Mouse (Mus musculus) neural tube, embryonic 14.5 days (tissue): ENCODE data around the gene Rpl36a. TPM values are rescaled to one million over a fixed set of nuclear protein-coding genes. Genes with fewer than 3 reads are reported as not detected.

Experiments
- ATAC-seq: fragments of 200-750 bp; cut with Nextera tagmentation; 2 replicates; pipeline ENCODE4 v1.8.0; 2017; ENCODE audit warnings: low read depth, mild to moderate bottlenecking, moderate TSS enrichment, moderate library complexity
- H3K27ac ChIP-seq: fragments of 300-500 bp; sonication (generic); 2 replicates; pipeline ENCODE4 v1.5.1; 2014; ENCODE audit warnings: low read depth, mild to moderate bottlenecking, control low read depth, low read length, moderate library complexity, mixed read lengths
- H3K27me3 ChIP-seq: fragments of 300-500 bp; sonication (generic); 2 replicates; pipeline ENCODE4 v1.6.1; 2014; ENCODE audit warnings: low read length; ENCODE audit not compliant: control insufficient read depth, insufficient read depth
- H3K36me3 ChIP-seq: fragments of 300-500 bp; sonication (generic); 2 replicates; pipeline ENCODE4 v1.6.1; 2014; ENCODE audit warnings: low read length, mixed read lengths; ENCODE audit not compliant: control insufficient read depth, insufficient read depth
- H3K4me1 ChIP-seq: fragments of 300-500 bp; sonication (generic); 2 replicates; pipeline ENCODE4 v1.6.1; 2014; ENCODE audit warnings: low read length; ENCODE audit not compliant: control insufficient read depth, insufficient read depth
- H3K4me2 ChIP-seq: fragments of 300-500 bp; sonication (generic); 2 replicates; pipeline ENCODE4 v1.6.1; 2014; ENCODE audit warnings: mild to moderate bottlenecking, low read depth, low read length, control low read depth
- H3K4me3 ChIP-seq: fragments of 300-500 bp; sonication (generic); 2 replicates; pipeline ENCODE4 v1.5.1; 2014; ENCODE audit warnings: low read depth, low read length, control low read depth, mixed read lengths
- H3K9ac ChIP-seq: fragments of 300-500 bp; sonication (generic); replicated peaks from 2 replicates; pipeline ENCODE4 v1.6.1; 2014; ENCODE audit warnings: low read depth, mild to moderate bottlenecking, control low read depth, low read length, mixed read lengths
- H3K9me3 ChIP-seq: fragments of 300-500 bp; sonication (generic); 2 replicates; pipeline ENCODE4 v1.6.1; 2016; ENCODE audit warnings: low read length; ENCODE audit not compliant: control insufficient read depth
- WGBS: fragments of 180-500 bp; shearing (Covaris S2); extraction: QIAGEN DNeasy Blood & Tissue Kit; methylation state at CpG from one replicate; pipeline ENCODE4 v1.1.7; 2014; 5-methylcytosine and 5-hydroxymethylcytosine counted together
- polyA plus RNA-seq: library from polyadenylated mRNA; unstranded; fragments of >200 nt; fragmentation: Nextera tagmentation; extraction: Ambion mirVana; gene quantifications from 2 replicates; pipeline ENCODE4 v1.2.1, GENCODE M21; 2014

Gene Rpl36a
- polyA plus RNA-seq, 1 experiment from 2014 or later, result 181 TPM

DNA sequence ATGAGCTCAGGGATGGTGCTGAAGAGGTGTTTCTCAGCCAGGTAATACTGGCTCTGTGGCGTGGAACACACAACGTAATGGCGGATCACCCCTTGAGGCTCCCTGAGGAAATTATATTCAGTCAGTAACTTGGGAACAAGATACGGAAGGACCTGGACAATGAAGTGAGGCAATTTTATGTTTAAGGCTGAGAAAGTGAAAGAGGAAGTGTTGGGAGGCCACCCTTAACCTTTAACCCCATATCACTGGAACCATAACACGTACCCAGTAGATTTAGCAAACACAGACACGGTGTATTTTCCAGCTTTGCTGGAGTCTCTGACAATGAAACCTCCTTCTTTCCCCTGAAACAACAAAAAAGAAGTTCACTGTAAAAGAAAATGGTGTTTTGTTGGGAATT is 31.0 kb upstream of the Rpl36a start:
- ATAC-seq, result no peak
- no peaks in the 10 kb centered on the region for H3K36me3 ChIP-seq
- no peak overlapping the region for H3K4me3 ChIP-seq
- H3K27me3 ChIP-seq, result no peaks in the 10 kb centered on the region
- WGBS, result 81% methylated on average over 6 of the region's 6 CpGs
- H3K9me3 ChIP-seq, result no peaks in the 10 kb centered on the region
- H3K27ac ChIP-seq, result no peak overlapping the region
- no peak overlapping the region for H3K9ac ChIP-seq
- H3K4me1 ChIP-seq, result no peaks in the 10 kb centered on the region
- H3K4me2 ChIP-seq, result no peak overlapping the region

DNA sequence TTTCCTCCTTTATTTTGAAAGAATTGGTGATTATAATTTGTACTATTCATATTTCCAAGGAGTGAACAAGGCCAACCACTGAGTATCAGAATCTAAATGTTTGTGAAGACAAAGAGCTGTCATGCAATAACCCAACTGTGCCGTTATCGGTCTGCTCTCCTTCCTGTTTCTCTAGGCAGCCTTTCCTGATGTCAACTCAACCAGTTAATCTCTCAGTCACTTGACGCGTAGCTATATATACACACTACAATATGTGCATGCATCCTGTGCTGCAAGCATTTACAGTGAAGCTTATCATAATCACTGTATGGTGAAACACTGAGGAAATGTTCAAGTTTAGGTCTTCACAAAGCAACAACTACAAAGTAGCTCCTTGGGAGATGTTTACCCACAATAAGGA is 21.1 kb upstream of the Rpl36a start:
- no peaks in the 10 kb centered on the region for H3K36me3 ChIP-seq
- H3K4me3 ChIP-seq, result no peak overlapping the region
- H3K27ac ChIP-seq, result no peak overlapping the region
- WGBS, result 88% methylated on average over 4 of the region's 4 CpGs
- H3K9me3 ChIP-seq, result no peaks in the 10 kb centered on the region
- no peaks in the 10 kb centered on the region for H3K4me1 ChIP-seq
- no peaks in the 10 kb centered on the region for H3K27me3 ChIP-seq
- H3K4me2 ChIP-seq, result no peak overlapping the region
- no peak for ATAC-seq
- H3K9ac ChIP-seq, result no peak overlapping the region

DNA sequence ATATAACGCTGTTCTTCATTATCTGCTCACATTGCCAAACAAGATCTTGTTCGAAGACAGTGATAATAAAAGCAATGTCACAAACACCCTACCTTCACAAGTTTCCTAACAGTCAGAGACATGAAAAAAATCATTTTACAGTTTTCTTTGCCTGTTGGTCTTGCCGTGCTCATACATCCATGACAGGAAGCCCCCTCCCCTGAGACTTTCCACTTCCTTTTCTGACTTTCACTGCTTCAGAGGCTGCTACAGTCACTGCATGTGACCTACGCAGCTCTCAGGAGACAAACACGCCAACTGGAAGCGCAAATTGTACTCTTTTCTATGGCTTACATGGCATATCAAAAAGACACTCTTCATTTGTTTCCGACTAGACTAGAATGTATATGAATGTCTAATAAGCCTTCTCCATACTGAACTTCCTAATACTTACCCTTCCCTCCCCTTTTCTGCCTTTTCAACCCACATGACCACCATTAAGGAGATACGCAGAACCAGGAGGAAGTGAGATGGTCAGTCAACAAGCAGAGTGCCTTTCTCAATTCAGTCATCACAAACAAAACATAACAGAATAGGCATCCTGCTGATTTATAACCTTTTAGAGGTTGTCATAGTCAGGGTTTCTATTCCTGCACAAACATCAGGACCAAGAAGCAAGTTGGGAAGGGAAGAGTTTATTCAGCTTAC is 18.8 kb upstream of the Rpl36a start:
- 92% methylated on average over 8 of the region's 8 CpGs for WGBS
- no peaks in the 10 kb centered on the region for H3K27me3 ChIP-seq
- no peaks in the 10 kb centered on the region for H3K36me3 ChIP-seq
- H3K4me1 ChIP-seq, result no peaks in the 10 kb centered on the region
- H3K4me2 ChIP-seq, result no peak overlapping the region
- H3K4me3 ChIP-seq, result no peak overlapping the region
- no peak overlapping the region for H3K9ac ChIP-seq
- H3K27ac ChIP-seq, result no peak overlapping the region
- H3K9me3 ChIP-seq, result no peaks in the 10 kb centered on the region
- no peak for ATAC-seq

DNA sequence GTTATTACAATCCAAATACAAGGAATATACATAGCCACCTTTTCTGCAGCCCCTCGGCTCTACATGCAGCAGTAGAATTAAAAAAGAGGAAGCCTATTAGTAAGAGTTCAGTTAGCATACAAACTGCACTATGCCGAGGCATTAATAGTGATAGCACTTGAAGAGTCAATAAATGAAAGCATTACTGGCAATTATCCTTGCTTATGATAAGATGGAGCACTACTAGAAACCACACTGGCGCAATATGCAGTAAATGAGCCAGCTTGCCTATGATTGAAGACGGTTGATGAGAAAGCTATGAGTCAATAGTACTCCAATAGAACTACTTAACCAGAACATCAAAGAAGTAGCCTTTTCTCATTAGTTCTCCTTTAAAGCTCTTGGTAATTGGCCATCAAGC is 7.6 kb upstream of the Rpl36a start:
- 79% methylated on average over 4 of the region's 4 CpGs for WGBS
- Histone ChIP-seq H3K4me2 (no peak overlapping the region), H3K4me1 (no peaks in the 10 kb centered on the region), H3K9me3 (no peaks in the 10 kb centered on the region), H3K4me3 (no peak overlapping the region), H3K36me3 (no peaks in the 10 kb centered on the region), H3K9ac (no peak overlapping the region), H3K27me3 (no peaks in the 10 kb centered on the region), H3K27ac (no peak overlapping the region)
- ATAC-seq, result no peak

DNA sequence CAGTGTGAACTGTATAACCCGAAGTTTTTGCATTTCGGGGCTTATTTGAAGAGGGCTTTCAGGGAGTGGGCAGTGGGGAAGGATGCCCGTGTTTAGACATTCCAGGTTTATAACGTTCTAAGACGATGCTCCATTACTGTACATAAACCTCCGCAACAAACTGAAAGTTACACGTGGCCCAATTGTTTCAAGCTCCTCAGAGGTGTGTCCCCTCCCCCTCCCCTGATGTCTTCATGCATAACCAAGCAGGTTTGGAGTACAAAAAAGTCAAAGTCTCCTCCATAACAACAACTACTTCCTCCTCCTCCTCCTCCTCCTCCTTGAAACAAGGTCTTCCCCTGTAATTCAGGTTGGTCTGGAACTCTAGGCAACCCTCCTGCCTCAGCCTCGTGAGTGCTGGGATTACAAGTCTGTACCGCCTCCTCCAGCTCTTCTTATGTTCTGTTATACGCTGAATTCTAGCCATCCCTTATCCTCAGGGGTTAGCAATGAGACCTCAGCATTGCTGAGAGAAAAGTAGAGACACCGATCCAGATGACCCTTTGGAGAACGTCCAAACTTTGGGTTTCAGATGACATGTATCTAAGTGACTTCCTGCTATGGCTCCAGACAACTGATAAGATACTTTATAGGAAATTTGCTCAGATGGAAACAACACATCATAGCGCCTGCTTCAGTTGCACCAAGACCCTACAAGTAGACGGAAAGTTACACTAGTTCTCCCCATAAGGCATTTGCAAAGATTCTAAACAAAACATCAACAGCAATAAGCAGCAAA is 4.7 kb upstream of the Rpl36a start:
- no peaks in the 10 kb centered on the region for H3K36me3 ChIP-seq
- no peak overlapping the region for H3K9ac ChIP-seq
- ATAC-seq, result no peak
- no peaks in the 10 kb centered on the region for H3K4me1 ChIP-seq
- no peaks in the 10 kb centered on the region for H3K9me3 ChIP-seq
- 86% methylated on average over 14 of the region's 14 CpGs for WGBS
- H3K27ac ChIP-seq, result no peak overlapping the region
- H3K4me3 ChIP-seq, result no peak overlapping the region
- H3K4me2 ChIP-seq, result no peak overlapping the region
- H3K27me3 ChIP-seq, result no peaks in the 10 kb centered on the region

DNA sequence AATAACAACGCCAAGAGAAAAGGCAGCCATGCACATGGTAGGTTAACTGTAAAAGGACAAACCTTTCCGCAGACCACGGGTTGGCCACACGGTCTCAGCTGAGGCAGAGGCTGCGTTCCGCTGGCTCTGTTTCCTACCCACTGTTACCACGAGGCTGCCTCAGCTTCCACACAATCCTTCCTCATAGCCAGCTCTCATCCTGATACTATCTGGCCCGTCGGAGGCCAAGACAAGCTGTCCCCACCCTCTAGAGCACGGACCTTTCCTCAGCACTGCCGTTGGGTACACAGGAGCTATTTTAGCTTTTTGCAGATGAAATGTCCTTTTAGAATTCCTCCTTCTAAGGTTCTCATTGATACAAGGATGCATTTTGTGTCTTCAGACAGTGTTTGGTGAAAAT is 3.2 kb upstream of the Rpl36a start:
- ATAC-seq, result no peak
- Histone ChIP-seq H3K4me3 (no peak overlapping the region), H3K36me3 (no peaks in the 10 kb centered on the region), H3K27ac (no peak overlapping the region), H3K27me3 (no peaks in the 10 kb centered on the region), H3K4me1 (no peaks in the 10 kb centered on the region), H3K9me3 (no peaks in the 10 kb centered on the region), H3K4me2 (no peak overlapping the region), H3K9ac (no peak overlapping the region)
- 86% methylated on average over 11 of the region's 11 CpGs for WGBS

DNA sequence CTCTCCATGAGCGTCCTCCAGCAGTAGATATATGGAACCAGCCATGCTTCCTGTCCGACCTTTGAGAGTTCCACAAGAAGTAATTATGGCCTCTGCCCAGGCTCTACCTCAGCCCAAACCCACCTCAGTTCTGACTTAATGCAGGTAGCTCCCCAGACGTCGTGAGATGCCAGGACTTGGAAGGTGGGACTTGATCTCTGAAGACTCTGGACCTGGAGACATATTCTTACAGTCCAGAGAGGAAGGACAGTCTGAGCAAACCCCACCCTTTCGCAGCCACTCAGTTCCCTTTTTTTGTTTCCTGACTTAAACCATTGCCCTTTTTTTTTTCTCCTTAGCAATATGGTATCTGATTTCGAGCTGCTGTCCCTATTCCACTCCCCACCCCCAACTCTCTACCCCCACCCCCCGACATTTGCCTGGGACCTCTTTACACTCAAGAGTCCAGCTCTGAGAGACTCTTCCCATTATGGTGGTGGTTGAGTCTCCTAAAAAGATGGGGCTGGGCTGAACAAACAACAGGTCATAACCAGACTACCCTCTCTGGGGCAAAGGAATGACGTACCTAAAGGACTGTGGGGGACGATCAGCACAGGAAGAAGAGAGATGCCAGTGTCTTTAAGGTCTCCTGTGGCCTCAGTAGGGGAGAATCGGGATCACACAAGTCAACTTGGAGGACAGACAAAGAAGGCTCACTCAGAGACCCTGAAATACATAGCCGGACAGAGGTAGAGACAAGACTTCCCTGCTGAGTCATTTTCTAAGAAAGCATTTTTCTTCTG is 2.4 kb upstream of the Rpl36a start, which contains the start of gene Btk:
TSS of gene Btk (minus strand) at position 683 of the 782 bp plus-strand sequence.
- Histone ChIP-seq H3K4me3 (no peak within 1 kb of the TSS), H3K27me3 (no peaks in the 10 kb centered on the region), H3K4me2 (no peak within 1 kb of the TSS), H3K27ac (no peak within 1 kb of the TSS), H3K9me3 (no peaks in the 10 kb centered on the region), H3K4me1 (no peaks in the 10 kb centered on the region), H3K9ac (no peak within 1 kb of the TSS), H3K36me3 (no peaks in the 10 kb centered on the region)
- no peak for ATAC-seq
- WGBS, result 90% methylated on average over 11 of the region's 11 CpGs

DNA sequence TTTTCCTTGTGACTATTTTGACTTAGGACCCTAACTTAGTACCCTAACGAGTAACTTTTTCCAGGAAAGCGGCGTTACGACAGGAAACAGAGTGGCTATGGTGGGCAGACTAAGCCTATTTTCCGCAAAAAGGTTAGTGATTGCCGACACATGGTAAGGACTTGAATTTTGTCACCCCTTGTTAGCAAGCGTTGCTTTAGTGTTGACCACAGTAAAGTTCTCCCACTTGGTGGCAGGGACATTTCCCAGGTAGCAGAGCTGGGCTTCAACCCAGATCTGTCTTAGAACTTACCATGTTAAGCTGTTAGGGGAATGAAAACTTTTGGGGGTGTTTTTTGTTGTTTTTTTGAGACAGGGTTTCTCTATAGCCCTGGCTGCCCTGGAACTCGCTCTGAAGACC is 993 bp downstream of the Rpl36a start:
- no peaks in the 10 kb centered on the region for H3K27me3 ChIP-seq
- H3K27ac ChIP-seq, result no peak overlapping the region
- H3K4me1 ChIP-seq, result no peaks in the 10 kb centered on the region
- 34% methylated on average over 8 of the region's 8 CpGs for WGBS
- H3K4me2 ChIP-seq, result peak overlapping the region; percentile 61
- H3K9me3 ChIP-seq, result no peaks in the 10 kb centered on the region
- no peaks in the 10 kb centered on the region for H3K36me3 ChIP-seq
- ATAC-seq, result no peak
- H3K4me3 ChIP-seq, result peak overlapping the region; percentile 41
- H3K9ac ChIP-seq, result peak overlapping the region; percentile 47

DNA sequence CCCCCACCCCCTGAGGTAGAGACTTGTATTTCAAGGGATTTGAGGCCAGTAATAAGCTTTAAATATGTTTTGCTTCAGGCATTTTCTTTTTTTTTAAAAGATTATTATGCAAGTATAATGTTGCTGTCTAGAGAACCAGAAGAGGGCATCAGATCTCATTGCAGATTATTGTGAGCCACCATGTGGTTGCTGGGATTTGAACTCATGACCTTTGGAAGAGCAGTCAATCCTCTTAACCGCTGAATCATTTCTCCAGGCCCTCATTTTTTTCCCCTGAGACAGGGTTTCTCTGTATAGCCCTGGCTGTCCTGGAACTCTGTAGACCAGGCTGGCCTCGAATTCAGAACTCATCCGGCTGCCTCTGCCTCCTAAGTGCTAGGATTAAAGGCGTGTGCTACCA is 2.8 kb downstream of the Rpl36a start:
- Histone ChIP-seq H3K36me3 (no peaks in the 10 kb centered on the region), H3K27me3 (no peaks in the 10 kb centered on the region), H3K9ac (no peak overlapping the region), H3K9me3 (no peaks in the 10 kb centered on the region), H3K4me2 (no peak overlapping the region), H3K27ac (no peak overlapping the region), H3K4me1 (no peaks in the 10 kb centered on the region), H3K4me3 (no peak overlapping the region)
- WGBS, result 87% methylated on average over 4 of the region's 4 CpGs
- ATAC-seq, result no peak
